ENCODE assay signal across 24 mouse cellular contexts in genomic region chr4:85824705-85825085, GRCm38 (mm10).
DNase-seq lines count a peak whose midpoint lies in the region; ATAC-seq and TF ChIP-seq lines count a peak whose summit lies in the region.
"Had no signal": no experiment of that assay in that cellular context is flagged by ENCODE, and none has a peak within 500 bp of the region (broad histone marks: within the 10 kb centered on the region; RNA-seq: fewer than 3 reads in every experiment).

No protein-coding gene starts in this region.

- no peaks in the 10 kb centered on the region for H3K27me3 ChIP-seq in forebrain, embryonic 15.5 days
- no peaks in the 10 kb centered on the region for H3K27me3 ChIP-seq in forebrain, embryonic 11.5 days (ENCODE audit: control insufficient read depth, insufficient read depth, low read length)
- no peaks in the 10 kb centered on the region for H3K27me3 ChIP-seq in hindbrain, embryonic 13.5 days
- H3K27me3 ChIP-seq in hindbrain, postnatal 0 days (ENCODE audit: insufficient read depth, low read length), result no peaks in the 10 kb centered on the region
- no peaks in the 10 kb centered on the region for H3K27me3 ChIP-seq in forebrain, postnatal 0 days (ENCODE audit: insufficient read depth, low read length)
- H3K27me3 ChIP-seq: intestine, embryonic 15.5 days had no signal

- 66% methylated on average over 1 of the region's 1 CpGs for WGBS in forebrain, embryonic 15.5 days
- 86% methylated on average over 1 of the region's 1 CpGs for WGBS in forebrain, embryonic 11.5 days
- 64% methylated on average over 1 of the region's 1 CpGs for WGBS in hindbrain, embryonic 13.5 days
- WGBS in hindbrain, postnatal 0 days, result 63% methylated on average over 1 of the region's 1 CpGs
- WGBS in forebrain, postnatal 0 days, result 61% methylated on average over 1 of the region's 1 CpGs

- H3K36me3 ChIP-seq in forebrain, embryonic 15.5 days, result no peaks in the 10 kb centered on the region
- H3K36me3 ChIP-seq in forebrain, embryonic 11.5 days (ENCODE audit: control insufficient read depth, insufficient read depth, low read length), result no peaks in the 10 kb centered on the region
- H3K36me3 ChIP-seq in hindbrain, embryonic 13.5 days, result no peaks in the 10 kb centered on the region
- H3K36me3 ChIP-seq in hindbrain, postnatal 0 days (ENCODE audit: insufficient read depth, low read length), result no peaks in the 10 kb centered on the region
- no peaks in the 10 kb centered on the region; the same call in 1 of the 2 replicates for H3K36me3 ChIP-seq in forebrain, postnatal 0 days (ENCODE audit: insufficient read depth)
- H3K36me3 ChIP-seq: embryonic facial prominence, embryonic 10.5 days; embryonic facial prominence, embryonic 13.5 days; intestine, embryonic 15.5 days had no signal

- H3K27ac ChIP-seq in forebrain, embryonic 15.5 days (replicated peaks), result 0 out of 2 replicates have a peak overlapping the region, but pooled peaks have one; percentile 27
- H3K27ac ChIP-seq in forebrain, embryonic 11.5 days (ENCODE audit: low read depth, low read length), result no peak overlapping the region
- no peak overlapping the region for H3K27ac ChIP-seq in hindbrain, embryonic 13.5 days
- no peak overlapping the region for H3K27ac ChIP-seq in hindbrain, postnatal 0 days
- H3K27ac ChIP-seq in forebrain, postnatal 0 days (ENCODE audit: low read depth, low read length), result no peak overlapping the region
- no peak overlapping the region for H3K27ac ChIP-seq in layer of hippocampus, adult 2 months
- H3K27ac ChIP-seq: embryonic facial prominence, embryonic 10.5 days; gastrocnemius, adult 2 months; intestine, embryonic 15.5 days had no signal

- H3K4me3 ChIP-seq in forebrain, embryonic 15.5 days, result no peak overlapping the region
- H3K4me3 ChIP-seq in forebrain, embryonic 11.5 days (ENCODE audit: low read depth, low read length), result no peak overlapping the region
- H3K4me3 ChIP-seq in hindbrain, embryonic 13.5 days, result no peak overlapping the region
- no peak overlapping the region for H3K4me3 ChIP-seq in hindbrain, postnatal 0 days (ENCODE audit: low read length)
- H3K4me3 ChIP-seq in forebrain, postnatal 0 days (ENCODE audit: low read depth, low read length), result no peak overlapping the region
- no peak overlapping the region for H3K4me3 ChIP-seq in layer of hippocampus, adult 2 months
- H3K4me3 ChIP-seq: embryonic facial prominence, embryonic 10.5 days; embryonic facial prominence, embryonic 13.5 days; erythroblast, embryonic 14.5 days; gastrocnemius, adult 2 months; intestine, embryonic 15.5 days had no signal

- H3K4me2 ChIP-seq in forebrain, embryonic 15.5 days (replicated peaks), result no peak overlapping the region
- no peak overlapping the region for H3K4me2 ChIP-seq in forebrain, embryonic 11.5 days (ENCODE audit: low read depth, low read length, severe bottlenecking)
- no peak overlapping the region for H3K4me2 ChIP-seq in hindbrain, embryonic 13.5 days
- H3K4me2 ChIP-seq in hindbrain, postnatal 0 days (ENCODE audit: low read depth, low read length), result no peak overlapping the region
- H3K4me2 ChIP-seq in forebrain, postnatal 0 days (ENCODE audit: low read depth), result no peak overlapping the region
- H3K4me2 ChIP-seq: heart, embryonic 11.5 days; intestine, embryonic 15.5 days had no signal

- peak; percentile 48 for ATAC-seq in forebrain, embryonic 15.5 days (replicated peaks)
- no peak for ATAC-seq in forebrain, embryonic 11.5 days (replicated peaks; ENCODE audit: low FRiP score)
- ATAC-seq in hindbrain, embryonic 13.5 days (ENCODE audit: low FRiP score), result peak; percentile 62; the same call in 1 of the 2 replicates
- no peak for ATAC-seq in hindbrain, postnatal 0 days
- peak; percentile 8; the same call in 1 of the 2 replicates for ATAC-seq in forebrain, postnatal 0 days
- ATAC-seq: CD4-positive, CD25-positive, alpha-beta regulatory T cell, adult 4 months; intestine, embryonic 15.5 days had no signal

- no peaks in the 10 kb centered on the region for H3K9me3 ChIP-seq in forebrain, embryonic 15.5 days
- H3K9me3 ChIP-seq in forebrain, embryonic 11.5 days (ENCODE audit: control insufficient read depth, low read length), result no peaks in the 10 kb centered on the region
- no peaks in the 10 kb centered on the region for H3K9me3 ChIP-seq in hindbrain, embryonic 13.5 days
- H3K9me3 ChIP-seq in hindbrain, postnatal 0 days (ENCODE audit: low read length), result no peaks in the 10 kb centered on the region
- H3K9me3 ChIP-seq in forebrain, postnatal 0 days (ENCODE audit: low read length), result no peaks in the 10 kb centered on the region
- H3K9me3 ChIP-seq: embryonic facial prominence, embryonic 10.5 days; embryonic facial prominence, embryonic 13.5 days; intestine, embryonic 15.5 days had no signal

- peaks cover 6% of the 10 kb centered on the region for H3K4me1 ChIP-seq in forebrain, embryonic 15.5 days
- no peaks in the 10 kb centered on the region for H3K4me1 ChIP-seq in forebrain, embryonic 11.5 days (replicated peaks; ENCODE audit: control insufficient read depth, insufficient read depth, low read length)
- H3K4me1 ChIP-seq in hindbrain, embryonic 13.5 days (replicated peaks), result 0 out of 2 replicates have a peak, but pooled peaks cover 5% of the 10 kb centered on the region
- no peaks in the 10 kb centered on the region for H3K4me1 ChIP-seq in hindbrain, postnatal 0 days (ENCODE audit: insufficient read depth, low read length)
- H3K4me1 ChIP-seq in forebrain, postnatal 0 days (ENCODE audit: insufficient read depth), result no peaks in the 10 kb centered on the region
- H3K4me1 ChIP-seq: intestine, embryonic 15.5 days had no signal

- TF ChIP-seq CTCF in hindbrain, postnatal 0 days (IDR thresholded peaks at IDR 0.05; ENCODE audit: low read depth), result no peak
- no peak for TF ChIP-seq CTCF in forebrain, postnatal 0 days (IDR thresholded peaks at IDR 0.05; ENCODE audit: low read depth)
- no peak for TF ChIP-seq CTCF in layer of hippocampus, adult 2 months (conservative IDR thresholded peaks at IDR 0.05)

- no peak overlapping the region for H3K9ac ChIP-seq in forebrain, embryonic 15.5 days (replicated peaks)
- H3K9ac ChIP-seq in forebrain, embryonic 11.5 days (ENCODE audit: low read length), result no peak overlapping the region
- no peak overlapping the region for H3K9ac ChIP-seq in hindbrain, embryonic 13.5 days
- no peak overlapping the region for H3K9ac ChIP-seq in hindbrain, postnatal 0 days (replicated peaks; ENCODE audit: low read length)
- no peak overlapping the region for H3K9ac ChIP-seq in forebrain, postnatal 0 days
- H3K9ac ChIP-seq: embryonic facial prominence, embryonic 13.5 days; intestine, embryonic 15.5 days had no signal

- no peak for DNase-seq in forebrain, embryonic 11.5 days (ENCODE audit: low spot score)
- no peak for DNase-seq in hindbrain, postnatal 0 days (ENCODE audit: low spot score)
- DNase-seq in forebrain, postnatal 0 days, result no peak
- no peak for DNase-seq in layer of hippocampus, adult 2 months (ENCODE audit: low spot score in 2 of 2)
- DNase-seq: adrenal gland, adult 2 months; adrenal gland, postnatal 14 days; cerebellum, adult 11 months; cerebellum, adult 2 months; cerebellum, adult 9-11 months; cerebellum, postnatal 25 days; embryo, embryonic 11 days; gastrocnemius, adult 2 months; gastrocnemius, postnatal 14 days; heart, adult 11 months; kidney, adult 11 months; kidney, adult 8-10 months had no signal

Comparison
In these comparisons a context has a peak if more than half of its experiments do, and no peak if none do; other contexts are left out.
1. ATAC-seq: peak in forebrain, embryonic 15.5 days (single experiment), hindbrain, embryonic 13.5 days (single experiment) and forebrain, postnatal 0 days (single experiment); none in forebrain, embryonic 11.5 days (single experiment) and hindbrain, postnatal 0 days (single experiment).